Mouse (Mus musculus) MEL (cell line): ENCODE data around the gene Smtnl2.

ENCODE experiments used
- CTCF ChIP-seq, 3 experiments: IDR thresholded peaks in 2 of 3; conservative IDR thresholded peaks in 1 of 3; 2 replicates each; pipeline ENCODE4 v1.5.1; 2011 to 2012; ENCODE audit warnings: low read length in 3 of 3, low read depth in 2 of 3, mild to moderate bottlenecking in 2 of 3, improper control_type of control experiment in 1 of 3, inconsistent platforms in 1 of 3, mixed read lengths in 1 of 3, moderate library complexity in 1 of 3; ENCODE audit not compliant: control insufficient read depth in 1 of 3, insufficient read depth in 1 of 3, poor library complexity in 1 of 3, severe bottlenecking in 1 of 3
- HCFC1 ChIP-seq: IDR thresholded peaks from 2 replicates; pipeline ENCODE4 v1.6.1; 2012; ENCODE audit warnings: low read depth, mild to moderate bottlenecking, inconsistent platforms, low read length, improper control_type of control experiment, moderate library complexity
- MYC ChIP-seq: IDR thresholded peaks from 2 replicates; pipeline ENCODE4 v1.6.1; 2011; ENCODE audit warnings: low read depth, mild to moderate bottlenecking, low read length, improper control_type of control experiment, moderate library complexity
- SIN3A ChIP-seq: IDR thresholded peaks from 2 replicates; pipeline ENCODE4 v1.6.1; 2012; ENCODE audit warnings: low read length, improper control_type of control experiment, inconsistent platforms
- ZC3H11A ChIP-seq: IDR thresholded peaks from 2 replicates; pipeline ENCODE4 v1.6.1; 2012; ENCODE audit warnings: low read depth, mild to moderate bottlenecking, inconsistent platforms, low read length, improper control_type of control experiment

GRCm38 (mm10) chr11:72376562-72376961 lies 35.0 kb downstream of the Smtnl2 start:
- 0 out of 2 replicates have a peak, but pooled peaks have one; percentile 24 for TF ChIP-seq SIN3A
- no peak for TF ChIP-seq CTCF (IDR thresholded peaks at IDR 0.05 in 2 of 3, conservative IDR thresholded peaks at IDR 0.05 in 1 of 3; ENCODE audit: control insufficient read depth in 1 of 3, insufficient read depth in 1 of 3, low read depth in 2 of 3, low read length in 3 of 3, poor library complexity in 1 of 3, severe bottlenecking in 1 of 3)
- no peak for TF ChIP-seq ZC3H11A
- no peak for TF ChIP-seq HCFC1
- TF ChIP-seq MYC = no peak
